Mouse (Mus musculus): ENCODE results near the gene Pitpnc1.

DNA sequence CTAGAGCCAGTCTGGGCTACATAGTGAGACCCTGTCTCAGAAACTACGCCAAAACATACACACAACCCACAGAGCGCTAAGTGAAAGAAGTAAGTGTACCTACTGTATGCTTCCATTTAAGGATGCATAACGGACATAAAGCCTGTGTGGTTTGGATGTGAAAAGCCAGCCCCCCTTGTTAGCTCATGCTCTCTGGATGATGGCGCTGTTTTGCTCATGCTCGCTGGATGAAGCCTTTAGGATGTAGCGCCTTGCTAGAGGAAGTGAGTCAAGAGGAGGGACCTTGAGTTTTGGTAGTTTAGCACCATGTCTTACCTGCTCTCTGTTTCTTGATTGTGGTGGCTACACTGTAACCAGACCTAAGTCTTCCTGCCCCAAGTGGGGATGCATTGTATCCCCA lies 96.9 kb downstream of the Pitpnc1 start:
- TF ChIP-seq CTCF (conservative IDR thresholded peaks at IDR 0.05 in 1 of 2, IDR thresholded peaks at IDR 0.05 in 1 of 2; ENCODE audit: low read depth in 2 of 2, low read length in 2 of 2) = no peak
- no peak for TF ChIP-seq MAX (IDR thresholded peaks at IDR 0.05; ENCODE audit: low read length)
- TF ChIP-seq POLR2A (IDR thresholded peaks at IDR 0.05; ENCODE audit: low read depth, low read length) = no peak
- TF ChIP-seq E2F4 (IDR thresholded peaks at IDR 0.05; ENCODE audit: insufficient replicate concordance, low read depth, low read length) = no peak
- no peak for TF ChIP-seq ZKSCAN1 (IDR thresholded peaks at IDR 0.05; ENCODE audit: borderline replicate concordance, low read depth, low read length)
